Comparison of ENCODE assay signal across 18 mouse cellular contexts in genomic region chr4:136505426-136506215, GRCm38 (mm10). TPM values are rescaled to one million over a fixed set of nuclear protein-coding genes. Genes with fewer than 3 reads are reported as not detected.
DNase-seq lines count a peak whose midpoint lies in the region; ATAC-seq and TF ChIP-seq lines count a peak whose summit lies in the region.
"Had no signal": no experiment of that assay in that cellular context is flagged by ENCODE, and none has a peak within 500 bp of the region (broad histone marks: within the 10 kb centered on the region; RNA-seq: fewer than 3 reads in every experiment).

No protein-coding gene starts in this region.

- WGBS in liver, embryonic 15.5 days (ENCODE audit: insufficient replicate concordance) = 11% methylated on average over 2 of the region's 2 CpGs
- WGBS in hindbrain, embryonic 10.5 days = 63% methylated on average over 2 of the region's 2 CpGs
- WGBS in midbrain, embryonic 10.5 days = 78% methylated on average over 2 of the region's 2 CpGs

- H3K79me2 ChIP-seq in MEL (ENCODE audit: control insufficient read depth, insufficient read depth, low read length, poor library complexity) = 0 out of 2 replicates have a peak, but pooled peaks cover 2% of the 10 kb centered on the region

- no peak for TF ChIP-seq POLR2A in MEL (IDR thresholded peaks at IDR 0.05; ENCODE audit: control insufficient read depth in 1 of 2, insufficient read depth in 1 of 2, low read depth in 1 of 2, low read length in 2 of 2, poor library complexity in 1 of 2)

- H3K9me3 ChIP-seq in liver, embryonic 15.5 days (replicated peaks) = no peaks in the 10 kb centered on the region
- H3K9me3 ChIP-seq in MEL (replicated peaks; ENCODE audit: insufficient read depth, low read length) = no peaks in the 10 kb centered on the region
- no peaks in the 10 kb centered on the region for H3K9me3 ChIP-seq in megakaryocyte, embryonic 14.5 days
- H3K9me3 ChIP-seq in hindbrain, embryonic 10.5 days = no peaks in the 10 kb centered on the region
- H3K9me3 ChIP-seq in midbrain, embryonic 10.5 days (replicated peaks) = no peaks in the 10 kb centered on the region
- H3K9me3 ChIP-seq: embryonic facial prominence, embryonic 13.5 days; G1E; limb, embryonic 15.5 days; midbrain, embryonic 12.5 days; neural tube, embryonic 12.5 days had no signal

- H3K4me2 ChIP-seq in liver, embryonic 15.5 days = no peak overlapping the region
- H3K4me2 ChIP-seq: embryonic facial prominence, embryonic 13.5 days; limb, embryonic 15.5 days; midbrain, embryonic 12.5 days; neural tube, embryonic 12.5 days had no signal

- H3K4me1 ChIP-seq in liver, embryonic 15.5 days (replicated peaks) = no peaks in the 10 kb centered on the region
- H3K4me1 ChIP-seq in MEL (ENCODE audit: control insufficient read depth in 1 of 2, insufficient read depth in 2 of 2, low read length in 2 of 2) = peaks cover 7 to 12% of the 10 kb centered on the region in 2 experiments
- H3K4me1 ChIP-seq in megakaryocyte, embryonic 14.5 days = peaks cover 11% of the 10 kb centered on the region
- 0 out of 2 replicates have a peak, but pooled peaks cover 3% of the 10 kb centered on the region for H3K4me1 ChIP-seq in hindbrain, embryonic 10.5 days (replicated peaks)
- no peaks in the 10 kb centered on the region for H3K4me1 ChIP-seq in midbrain, embryonic 10.5 days
- H3K4me1 ChIP-seq: limb, embryonic 15.5 days; neural tube, embryonic 12.5 days had no signal

- TF ChIP-seq EP300 in MEL (IDR thresholded peaks at IDR 0.05; ENCODE audit: low read depth in 1 of 2, low read length in 2 of 2) = 0 out of 4 replicates have a peak, but pooled peaks of 1 of the 2 experiments have one; percentile 13

- TF ChIP-seq RAD21 in MEL (IDR thresholded peaks at IDR 0.05; ENCODE audit: low read depth, low read length) = no peak

- TF ChIP-seq CTCF in MEL (IDR thresholded peaks at IDR 0.05 in 2 of 3, conservative IDR thresholded peaks at IDR 0.05 in 1 of 3; ENCODE audit: control insufficient read depth in 1 of 3, insufficient read depth in 1 of 3, low read depth in 2 of 3, low read length in 3 of 3, poor library complexity in 1 of 3, severe bottlenecking in 1 of 3) = no peak

- no peaks in the 10 kb centered on the region for H3K36me3 ChIP-seq in liver, embryonic 15.5 days (replicated peaks)
- H3K36me3 ChIP-seq in MEL (ENCODE audit: control insufficient read depth in 1 of 2, insufficient read depth in 2 of 2, low read length in 2 of 2) = peaks cover 0 to 20% of the 10 kb centered on the region in 2 experiments; a peak in 2 of 4 replicates
- H3K36me3 ChIP-seq in megakaryocyte, embryonic 14.5 days (replicated peaks; ENCODE audit: low read length) = no peaks in the 10 kb centered on the region
- no peaks in the 10 kb centered on the region for H3K36me3 ChIP-seq in hindbrain, embryonic 10.5 days
- H3K36me3 ChIP-seq in midbrain, embryonic 10.5 days = no peaks in the 10 kb centered on the region
- H3K36me3 ChIP-seq: embryonic facial prominence, embryonic 13.5 days; G1E; limb, embryonic 15.5 days; midbrain, embryonic 12.5 days; neural tube, embryonic 12.5 days had no signal

- DNase-seq in liver = no peak
- peak; percentile 55 for DNase-seq in MEL (ENCODE audit: low read depth, low spot score)
- no peak for DNase-seq in hindbrain, embryonic 10.5 days (ENCODE audit: low spot score)
- no peak for DNase-seq in layer of hippocampus, adult 8-10 months (ENCODE audit: low spot score in 2 of 2)
- DNase-seq in midbrain, embryonic 10.5 days (ENCODE audit: low spot score) = no peak
- DNase-seq: cerebellum, postnatal 25 days; gastrocnemius, postnatal 36 days; kidney, adult 8-10 months had no signal

- H3K4me3 ChIP-seq in liver, embryonic 15.5 days (replicated peaks) = no peak overlapping the region
- H3K4me3 ChIP-seq in MEL (ENCODE audit: control insufficient read depth in 1 of 2, insufficient read depth in 1 of 2, low read depth in 2 of 2, low read length in 2 of 2) = peak overlapping the region; percentile 10 to 62; a peak in 3 of 4 replicates
- H3K4me3 ChIP-seq in megakaryocyte, embryonic 14.5 days (replicated peaks) = peak overlapping the region; percentile 14
- H3K4me3 ChIP-seq in hindbrain, embryonic 10.5 days = no peak overlapping the region
- H3K4me3 ChIP-seq in midbrain, embryonic 10.5 days = no peak overlapping the region
- H3K4me3 ChIP-seq: embryonic facial prominence, embryonic 13.5 days; limb, embryonic 15.5 days; midbrain, embryonic 12.5 days; neural tube, embryonic 12.5 days had no signal

- no peak overlapping the region for H3K27ac ChIP-seq in liver, embryonic 15.5 days (replicated peaks)
- peak overlapping the region; percentile 7 for H3K27ac ChIP-seq in MEL (ENCODE audit: control insufficient read depth, low read depth, low read length)
- H3K27ac ChIP-seq in hindbrain, embryonic 10.5 days = no peak overlapping the region
- no peak overlapping the region for H3K27ac ChIP-seq in midbrain, embryonic 10.5 days (replicated peaks)
- H3K27ac ChIP-seq: embryonic facial prominence, embryonic 13.5 days; limb, embryonic 15.5 days; midbrain, embryonic 12.5 days; neural tube, embryonic 12.5 days had no signal

- H3K27me3 ChIP-seq in liver, embryonic 15.5 days = no peaks in the 10 kb centered on the region
- H3K27me3 ChIP-seq in MEL (ENCODE audit: control insufficient read depth in 1 of 2, insufficient read depth in 2 of 2, low read length in 2 of 2) = no peaks in the 10 kb centered on the region
- H3K27me3 ChIP-seq in megakaryocyte, embryonic 14.5 days (replicated peaks) = peaks cover 6% of the 10 kb centered on the region
- no peaks in the 10 kb centered on the region for H3K27me3 ChIP-seq in hindbrain, embryonic 10.5 days (ENCODE audit: insufficient read depth, poor library complexity, severe bottlenecking)
- H3K27me3 ChIP-seq in midbrain, embryonic 10.5 days (ENCODE audit: low read depth, poor library complexity, severe bottlenecking) = no peaks in the 10 kb centered on the region
- H3K27me3 ChIP-seq: embryonic facial prominence, embryonic 13.5 days; limb, embryonic 15.5 days; midbrain, embryonic 12.5 days; neural tube, embryonic 12.5 days had no signal

- ATAC-seq in liver, embryonic 15.5 days (ENCODE audit: insufficient read depth) = 0 out of 2 replicates have a peak, but pooled peaks have one; percentile 47
- ATAC-seq in common myeloid progenitor, adult 5-6 weeks (replicated peaks; ENCODE audit: low read depth, poor library complexity, severe bottlenecking) = peak; percentile 87
- ATAC-seq: forebrain, embryonic 16.5 days had no signal

- H3K9ac ChIP-seq in liver, embryonic 15.5 days = no peak overlapping the region
- H3K9ac ChIP-seq in MEL (ENCODE audit: control insufficient read depth, low read depth, low read length, poor library complexity, severe bottlenecking) = no peak overlapping the region
- H3K9ac ChIP-seq: embryonic facial prominence, embryonic 13.5 days; limb, embryonic 15.5 days; midbrain, embryonic 12.5 days; neural tube, embryonic 12.5 days had no signal

TF ChIP-seq in MEL, 35 proteins besides CTCF, POLR2A, EP300 and RAD21:
- TF ChIP-seq POLR2AphosphoS2 (IDR thresholded peaks at IDR 0.05; ENCODE audit: low read length) = no peak
- 0 out of 2 replicates have a peak, but pooled peaks have one; percentile 34 for TF ChIP-seq ELF1 (IDR thresholded peaks at IDR 0.05; ENCODE audit: low read depth, low read length)
- TF ChIP-seq TAL1 (IDR thresholded peaks at IDR 0.05; ENCODE audit: low read length) = no peak
- 0 out of 2 replicates have a peak, but pooled peaks have one; percentile 14 for TF ChIP-seq HCFC1 (IDR thresholded peaks at IDR 0.05; ENCODE audit: low read depth, low read length)
- TF ChIP-seq ZNF384 (IDR thresholded peaks at IDR 0.05; ENCODE audit: low read depth, low read length) = peak; percentile 82

RNA-seq across cellular contexts. Expression of gene Luzp1, which starts 36.1 kb away (rescaled TPM):
- 10.9 and 12.8 TPM in 2 replicates for polyA plus RNA-seq in liver, embryonic 15.5 days (2015; fragmentation: Nextera tagmentation; extraction: Ambion mirVana)
- total RNA-seq in MEL (2012; rRNA removed) = 7.3 and 7.5 TPM in 2 replicates
- polyA plus RNA-seq in MEL (2012; ENCODE audit: insufficient read depth in 1 of 2, insufficient read length in 2 of 2, low read depth in 1 of 2, low replicate concordance in 2 of 2, missing spikeins in 1 of 2) = 10 to 100 TPM in 1 of 2 experiments, not detected in 1; 13.4 TPM
- 6.5 and 11.1 TPM in 2 replicates for total RNA-seq in common myeloid progenitor, adult 5-6 weeks (2017)
- polyA plus RNA-seq in megakaryocyte, embryonic 14.5 days (2012; ENCODE audit: insufficient read depth, low replicate concordance) = 0.11 and 0.22 TPM in 2 replicates
- 108 and 133 TPM in 2 replicates for polyA plus RNA-seq in hindbrain, embryonic 10.5 days (2016; fragmentation: Nextera tagmentation; extraction: Ambion mirVana)
- total RNA-seq in layer of hippocampus, adult 8-10 months (2022) = 100 to 1,000 TPM in 2 of 4 experiments, 10 to 100 TPM in 2; 72.1 to 118 (median 95.1) TPM
- 119 and 135 TPM in 2 replicates for polyA plus RNA-seq in midbrain, embryonic 10.5 days (2016; fragmentation: Nextera tagmentation; extraction: Ambion mirVana)
- polyA plus RNA-seq: G1E had no signal

RNA-seq across cellular contexts. Expression of gene 6030445D17Rik, which starts 43.6 kb away (rescaled TPM):
- polyA plus RNA-seq in liver, embryonic 15.5 days (2015; fragmentation: Nextera tagmentation; extraction: Ambion mirVana) = 0.08 and 0.10 TPM in 2 replicates
- total RNA-seq in MEL (2012; rRNA removed) = 0.26 and 0.46 TPM in 2 replicates
- under 1 TPM in 1 of 2 experiments, not detected in 1; 0.77 TPM for polyA plus RNA-seq in MEL (2012; ENCODE audit: insufficient read depth in 1 of 2, insufficient read length in 2 of 2, low read depth in 1 of 2, low replicate concordance in 2 of 2, missing spikeins in 1 of 2)
- not detected in 2 replicates for total RNA-seq in common myeloid progenitor, adult 5-6 weeks (2017)
- polyA plus RNA-seq in megakaryocyte, embryonic 14.5 days (2012; ENCODE audit: insufficient read depth, low replicate concordance) = not detected in 2 replicates
- 0.17 and 0.24 TPM in 2 replicates for polyA plus RNA-seq in hindbrain, embryonic 10.5 days (2016; fragmentation: Nextera tagmentation; extraction: Ambion mirVana)
- 1 to 10 TPM in 1 of 4 experiments, under 1 TPM in 3; 0.57 to 1.3 (median 0.85) TPM for total RNA-seq in layer of hippocampus, adult 8-10 months (2022)
- polyA plus RNA-seq in midbrain, embryonic 10.5 days (2016; fragmentation: Nextera tagmentation; extraction: Ambion mirVana) = 0.23 and 0.37 TPM in 2 replicates
- total RNA-seq: G1E had no signal
- polyA plus RNA-seq: G1E; hindbrain, embryonic 11.5 days had no signal

Comparison
In these comparisons a context has a peak if more than half of its experiments do, and no peak if none do; other contexts are left out.
1. H3K4me3 ChIP-seq: peak in MEL (2 of 2) and megakaryocyte, embryonic 14.5 days (single experiment); none in liver, embryonic 15.5 days (single experiment), hindbrain, embryonic 10.5 days (single experiment) and midbrain, embryonic 10.5 days (single experiment).